Mouse (Mus musculus) kidney, adult 2 months (tissue): Measurements from ENCODE around the gene Kif28.

Source experiments
- CTCF ChIP-seq: fragments of 200-500 bp; conservative IDR thresholded peaks from 2 replicates; pipeline ENCODE4 v1.5.1; 2011; ENCODE audit warnings: low read depth, mild to moderate bottlenecking, control low read depth, low read length, moderate library complexity, mixed read lengths; ENCODE audit not compliant: insufficient read depth, insufficient read length
- POLR2A ChIP-seq: fragments of 200-500 bp; IDR thresholded peaks from one replicate; pipeline ENCODE4 v1.6.1; 2011; ENCODE audit warnings: low read depth, low read length, control low read depth

DNA sequence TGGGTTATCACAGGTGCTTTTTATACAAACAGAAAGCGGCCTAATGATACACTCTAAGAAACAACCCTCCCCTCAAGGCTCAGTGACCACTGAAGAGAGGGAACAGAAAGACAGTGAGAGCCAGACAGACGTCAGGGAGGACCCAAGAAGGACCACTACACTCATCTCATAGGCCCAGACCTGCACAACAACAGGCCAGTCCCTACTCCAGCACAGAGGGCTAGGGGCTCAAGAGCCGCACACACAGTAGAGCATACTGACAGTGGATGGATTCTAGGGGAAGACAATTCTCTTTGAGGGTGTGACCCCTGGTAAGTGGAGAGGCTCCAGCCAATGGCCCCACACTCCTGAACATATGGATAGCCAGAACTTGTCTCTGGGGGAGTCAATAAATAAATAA lies 8.6 kb downstream of the Kif28 start:
- TF ChIP-seq POLR2A = no peak
- TF ChIP-seq CTCF = no peak
